22 mouse cellular contexts compared by ENCODE assay signal in the genomic region with DNA sequence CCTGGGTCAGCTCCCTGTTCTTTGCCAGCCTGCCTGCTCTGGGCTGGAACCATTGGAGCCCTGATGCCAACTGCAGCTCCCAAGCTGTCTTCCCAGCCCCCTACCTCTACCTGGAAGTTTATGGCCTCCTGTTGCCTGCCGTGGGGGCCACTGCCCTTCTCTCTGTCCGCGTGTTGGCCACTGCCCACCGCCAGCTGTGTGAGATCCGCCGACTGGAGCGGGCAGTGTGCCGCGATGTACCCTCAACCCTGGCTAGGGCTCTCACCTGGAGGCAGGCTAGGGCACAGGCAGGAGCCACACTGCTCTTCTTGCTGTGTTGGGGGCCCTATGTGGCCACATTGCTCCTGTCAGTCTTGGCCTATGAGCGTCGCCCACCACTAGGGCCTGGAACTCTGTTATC. TPM values are rescaled to one million over a fixed set of nuclear protein-coding genes. Genes with fewer than 3 reads are reported as not detected.
"Had no signal": no experiment of that assay in that cellular context is flagged by ENCODE, and none has a peak within 500 bp of the region (broad histone marks: within the 10 kb centered on the region; RNA-seq: fewer than 3 reads in every experiment).

No protein-coding gene starts in this region.

- H3K27ac ChIP-seq: left cerebral cortex, adult 2 months; limb, embryonic 10.5 days; liver, embryonic 15.5 days; macrophage; midbrain, embryonic 15.5 days; stomach, postnatal 0 days had no signal

- H3K27me3 ChIP-seq: midbrain, embryonic 15.5 days had no signal

- H3K9ac ChIP-seq: liver, embryonic 15.5 days; lung, embryonic 14.5 days; midbrain, embryonic 15.5 days had no signal

- ATAC-seq: midbrain, embryonic 15.5 days had no signal

- DNase-seq: kidney, adult 11 months; kidney, postnatal 10 days; kidney, postnatal 4 days; lung, embryonic 14.5 days; lung, postnatal 14 days; right cerebral cortex, adult 18-20 months; right cerebral cortex, postnatal 25 days; thymus, adult 2 months; thymus, postnatal 25 days had no signal

- H3K4me2 ChIP-seq: liver, embryonic 11.5 days; liver, embryonic 15.5 days; lung, embryonic 14.5 days; midbrain, embryonic 11.5 days; midbrain, embryonic 15.5 days had no signal

- H3K9me3 ChIP-seq: limb, embryonic 10.5 days; liver, embryonic 15.5 days; megakaryocyte, embryonic 14.5 days; midbrain, embryonic 15.5 days had no signal

- H3K4me3 ChIP-seq: left cerebral cortex, adult 2 months; limb, embryonic 10.5 days; liver, embryonic 15.5 days; megakaryocyte, embryonic 14.5 days; midbrain, embryonic 15.5 days had no signal

RNA-seq across cellular contexts. Expression of gene Gpbar1, which starts 0.6 kb away (rescaled TPM):
- total RNA-seq: layer of hippocampus, postnatal 25 days; left cerebral cortex, adult 2 months; left cerebral cortex, postnatal 14 days; monocyte, adult 5-6 weeks had no signal
- polyA plus RNA-seq: macrophage; midbrain, embryonic 11.5 days; neural tube, embryonic 14.5 days had no signal
